Mouse (Mus musculus) cerebellum, postnatal 25 days (tissue): ENCODE data around the gene Ttpal.

ENCODE experiments used
- DNase-seq, 2 experiments: peaks; one replicate each; pipeline ENCODE4 v3.0.0; 2021; ENCODE audit warnings: mixed read lengths in 2 of 2

The Ttpal gene

GRCm38 (mm10) chr2:163663930-163664329 is 61.8 kb downstream of the Ttpal start:
- DNase-seq: no peak

DNA sequence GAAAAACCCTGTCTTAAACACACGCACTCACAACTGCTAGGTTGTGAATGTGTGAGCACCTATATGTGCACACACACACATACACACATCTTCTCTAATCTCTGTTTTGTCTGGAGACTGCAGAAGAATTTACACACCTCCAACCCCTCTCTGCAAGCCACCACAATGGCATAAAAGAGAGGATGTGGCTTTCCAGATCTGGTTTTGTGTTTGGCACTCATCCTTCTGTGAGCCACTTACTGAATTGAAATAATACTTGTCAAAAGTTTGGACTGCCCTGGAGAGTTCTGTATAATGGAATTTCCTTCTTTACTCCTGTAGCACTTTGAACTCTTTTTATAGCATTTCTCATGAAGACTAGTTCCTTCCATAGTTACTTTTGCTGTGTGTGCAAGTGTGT is 64.9 kb downstream of the Ttpal start:
- no peak for DNase-seq
